Mouse (Mus musculus): ENCODE measurements around the gene Farp2. TPM values are rescaled to one million over a fixed set of nuclear protein-coding genes. Genes with fewer than 3 reads are reported as not detected.
A peak's percentile ranks its signal among the peaks of the same experiment; 100 is the strongest.
"Not testable (repeated sequence)": the region's sequence is repeated elsewhere in the genome, so short reads cannot be mapped to it uniquely, and the experiment has no call there.

The Farp2 gene
- total RNA-seq (2021) = 19.2 and 26.9 TPM in 2 replicates
- long read RNA-seq, transcript Farp2-201 (27 exons, 3,937 nt) = major isoform, 16 of 22 reads
- long read RNA-seq, partial matches to known transcripts = 3 of 22 reads
- long read RNA-seq, other reads (novel, unspliced or antisense) = 2 of 22 reads

DNA sequence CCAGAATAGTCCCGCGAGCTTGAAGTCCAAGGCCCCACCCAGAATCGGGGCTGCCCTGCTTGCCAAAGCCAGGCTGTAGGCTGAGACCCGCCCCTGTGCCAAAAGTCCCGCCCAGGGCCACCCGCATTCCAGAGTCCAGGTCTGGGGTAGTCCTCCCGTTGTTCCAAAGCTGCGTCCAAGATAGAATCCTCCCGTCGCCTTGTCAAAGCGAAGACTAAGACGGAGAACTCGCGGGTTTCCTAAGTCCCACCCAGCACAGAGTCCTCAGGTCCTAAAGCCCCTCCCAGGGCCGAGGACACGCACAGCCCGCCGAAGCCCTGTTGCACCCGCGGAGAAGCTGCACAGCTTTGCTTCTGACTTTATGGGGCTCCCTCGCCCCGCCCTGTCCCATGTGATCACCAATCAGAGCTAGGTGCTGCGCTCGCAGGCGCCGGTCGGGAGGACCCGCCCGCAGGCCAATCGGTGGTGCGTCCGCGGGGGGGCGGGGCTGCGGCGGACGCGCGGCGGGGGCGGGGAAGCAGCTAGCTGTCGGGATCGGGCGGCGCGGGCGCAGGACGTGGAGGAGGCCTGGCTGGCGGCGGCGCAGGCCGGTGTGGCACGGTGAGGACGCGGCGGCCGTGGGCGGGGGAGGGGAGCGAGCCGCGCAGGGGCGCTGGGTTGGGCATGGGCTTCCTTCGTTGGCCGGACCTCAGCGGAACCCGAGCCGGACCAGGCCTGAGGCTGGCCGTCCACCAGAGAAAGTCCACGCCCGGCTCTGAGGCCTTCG is at the start of gene Farp2:
TSS of gene Farp2 (plus strand) at position 495 of the 766 bp plus-strand sequence.
- DNase-seq = peak; percentile 97

DNA sequence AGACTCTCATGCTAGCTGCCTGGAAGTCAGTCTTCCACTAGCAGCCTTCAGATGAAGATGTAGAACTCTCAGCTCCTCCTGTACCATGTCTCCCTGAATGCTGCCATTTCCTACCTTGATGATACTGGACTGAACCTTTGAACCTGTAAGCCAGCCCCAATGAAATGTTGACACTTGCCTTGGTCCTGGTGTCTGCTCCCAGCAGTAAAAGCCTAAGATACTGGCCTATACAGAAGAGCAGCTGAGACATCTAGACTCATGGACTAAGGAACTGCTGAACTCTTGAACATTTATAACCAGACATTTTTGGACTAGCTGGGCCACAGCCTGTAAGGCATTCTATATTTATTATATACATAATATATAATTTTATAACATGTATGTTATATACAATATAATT is 46.8 kb upstream of the Farp2 start:
- DNase-seq = no peak

DNA sequence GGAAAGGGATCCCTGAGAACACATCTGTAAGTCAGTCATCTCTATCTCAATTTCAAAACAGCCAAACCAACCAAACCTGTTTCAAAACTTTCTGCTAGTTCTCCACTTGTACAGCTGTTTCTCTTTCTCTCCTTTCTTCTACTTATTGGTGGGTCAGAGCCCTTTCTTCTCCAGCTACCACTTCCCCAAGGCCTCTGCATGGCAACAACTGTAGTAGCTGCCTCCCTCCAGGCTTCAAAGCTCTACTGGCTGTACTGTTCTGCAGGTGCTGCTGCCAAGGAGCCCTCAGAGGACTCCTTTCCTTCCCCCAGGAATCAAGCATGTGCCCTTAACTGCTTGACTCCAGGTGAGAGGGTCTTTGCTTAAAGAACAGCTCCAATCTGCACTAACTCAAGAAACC is 46.1 kb upstream of the Farp2 start:
- DNase-seq = no peak

DNA sequence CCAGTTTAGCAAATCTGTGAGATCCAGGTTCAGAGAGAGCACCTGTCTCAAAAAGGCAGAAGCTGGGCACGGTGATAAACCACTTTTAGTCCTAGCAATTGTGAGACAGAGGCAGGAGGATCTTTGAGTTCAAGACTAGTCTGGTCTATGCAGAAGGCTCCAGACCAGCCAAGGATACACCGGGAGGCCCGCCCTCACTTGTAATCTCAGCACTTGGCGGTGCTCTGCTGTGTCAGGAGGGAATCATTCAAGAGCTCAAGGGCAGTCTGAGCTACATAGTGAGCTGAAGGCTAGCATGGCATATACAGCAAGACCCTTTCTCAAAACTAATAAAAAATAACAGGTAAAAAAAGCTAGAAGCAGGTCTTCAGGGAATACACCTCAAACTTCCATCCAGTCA is 43.3 kb upstream of the Farp2 start:
- DNase-seq = peak; percentile 54

DNA sequence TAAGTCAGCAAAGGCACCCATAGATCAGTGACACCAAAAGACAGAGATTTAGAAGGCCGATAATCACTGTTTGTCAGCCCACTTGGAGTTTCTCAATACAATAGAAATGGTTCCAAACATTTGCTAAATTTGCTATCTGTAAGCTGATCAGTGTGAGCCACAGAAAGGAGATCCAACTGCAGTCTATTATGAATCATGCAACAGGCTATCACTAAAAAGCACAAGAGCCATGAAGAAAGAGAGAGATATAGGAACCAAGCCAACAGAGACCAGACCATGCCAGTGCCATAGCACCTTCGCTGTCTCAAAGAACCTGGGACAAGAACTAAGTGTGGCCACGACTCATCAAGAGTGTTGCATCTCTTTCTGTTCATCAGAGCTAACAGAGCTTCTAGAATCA is 36.2 kb upstream of the Farp2 start:
- no peak for DNase-seq

DNA sequence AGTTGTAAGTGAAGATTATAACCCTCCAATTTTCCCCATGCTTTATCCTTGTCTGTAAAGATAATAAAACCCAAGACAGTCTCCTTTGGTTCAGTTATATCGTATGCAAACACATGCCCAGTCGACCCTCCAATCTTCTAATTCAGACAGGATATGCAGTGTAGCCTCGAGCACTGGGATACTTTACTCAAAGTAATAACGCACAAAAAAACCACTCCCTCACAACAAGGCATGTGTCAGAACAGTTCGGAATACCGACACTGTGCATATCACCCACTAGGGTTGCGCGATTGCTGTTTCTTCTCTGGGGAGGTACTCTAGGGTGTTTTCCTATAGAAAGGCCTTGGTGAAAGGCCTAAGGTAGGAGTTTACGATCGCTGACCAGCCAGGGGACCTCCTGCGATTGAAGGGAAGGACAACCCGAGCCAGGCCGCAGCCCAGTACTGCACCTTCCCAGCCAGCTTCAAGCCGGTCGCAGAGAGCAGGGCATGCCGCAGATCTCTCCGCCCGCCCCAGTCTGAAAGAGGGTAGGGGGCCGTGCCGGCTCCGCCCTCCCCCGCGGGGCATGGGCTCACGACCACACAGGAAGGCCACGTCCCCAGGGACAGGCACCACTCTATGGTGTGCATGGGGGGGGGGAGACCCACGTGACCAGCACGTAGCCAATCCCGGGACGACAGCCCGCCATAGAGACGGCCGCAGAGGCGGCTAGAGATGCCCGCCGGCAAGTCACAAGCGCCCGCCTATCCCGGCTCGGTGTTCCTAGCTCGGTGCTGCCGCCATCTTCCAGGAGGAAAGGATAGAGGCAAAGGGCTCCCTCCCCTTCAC is 33.9 kb upstream of the Farp2 start:
- peak; percentile 97 for DNase-seq

DNA sequence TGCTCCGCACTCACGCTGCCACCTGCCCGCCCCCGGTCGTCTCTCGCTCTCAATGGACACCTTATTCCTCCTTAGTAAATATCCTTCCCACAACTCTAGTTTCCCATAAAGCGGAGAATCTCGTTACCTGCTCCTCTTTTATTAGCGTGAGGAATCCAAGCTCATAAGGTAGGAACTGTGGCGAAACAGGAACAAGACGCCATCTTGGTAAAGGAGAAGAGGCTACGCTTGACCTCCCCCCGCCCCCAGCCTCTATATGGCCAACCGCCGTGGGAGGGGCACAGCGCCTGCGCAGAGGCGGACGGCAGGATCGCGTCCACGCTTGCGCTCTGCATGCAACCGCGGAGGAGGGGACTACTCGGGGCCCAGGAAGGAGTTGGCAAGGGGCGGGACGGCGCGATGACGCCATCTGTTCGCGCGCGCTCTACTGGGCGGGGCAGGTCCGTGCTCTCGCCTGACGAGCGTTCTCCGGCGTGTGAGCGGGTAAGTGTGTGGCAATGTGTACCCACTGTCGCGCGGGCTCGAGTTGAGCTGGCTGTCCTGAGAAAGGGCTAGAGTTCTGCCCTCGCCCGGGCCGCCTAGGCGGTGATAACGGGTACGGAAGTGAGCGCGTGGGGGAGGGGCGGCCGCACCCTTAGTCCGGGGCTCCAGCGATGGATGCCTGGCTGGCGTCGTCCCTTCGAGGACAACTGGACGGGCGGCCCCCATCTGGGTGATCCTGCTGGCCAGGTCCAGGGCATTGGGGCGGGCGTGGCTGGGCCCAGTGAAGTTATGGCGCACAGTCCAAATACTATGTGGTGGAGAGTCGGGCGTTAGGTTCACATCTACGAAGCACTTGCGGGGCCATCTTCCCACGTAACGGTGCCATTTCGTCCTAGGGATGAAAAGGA is 33.0 kb upstream of the Farp2 start, which contains the start of gene Hdlbp:
TSS of gene Hdlbp (minus strand) at position 230 of the 890 bp plus-strand sequence.
- peak; percentile 99 for DNase-seq

DNA sequence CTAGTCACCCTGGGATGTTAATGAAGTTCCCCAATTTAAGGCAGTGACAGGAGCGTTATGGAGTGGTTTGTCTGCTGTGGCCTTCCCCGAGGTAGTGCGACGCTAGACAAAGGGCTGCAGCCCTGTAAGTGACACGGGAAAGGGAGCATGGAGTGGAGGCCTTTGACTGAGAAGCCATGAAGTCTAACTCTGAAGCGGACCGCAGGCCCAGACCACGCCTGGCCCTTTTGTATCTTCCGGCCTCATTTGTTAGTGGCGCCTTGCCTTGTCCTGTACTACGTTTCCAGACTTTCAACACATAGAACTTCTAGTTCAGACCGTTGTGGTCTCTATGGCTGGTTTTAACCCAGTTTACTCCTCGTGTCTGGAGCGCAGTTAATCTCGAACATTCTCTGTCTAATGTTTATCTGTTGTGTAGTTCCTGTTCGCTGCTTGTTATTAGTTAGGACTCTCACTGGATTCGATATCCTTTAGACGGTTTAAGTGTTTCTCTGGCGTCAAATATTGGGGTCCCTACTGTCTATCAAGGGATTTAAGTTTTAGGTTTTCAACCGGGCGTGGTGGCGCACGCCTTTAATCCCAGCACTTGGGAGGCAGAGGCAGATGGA is 32.3 kb upstream of the Farp2 start:
- DNase-seq = peak; percentile 15

DNA sequence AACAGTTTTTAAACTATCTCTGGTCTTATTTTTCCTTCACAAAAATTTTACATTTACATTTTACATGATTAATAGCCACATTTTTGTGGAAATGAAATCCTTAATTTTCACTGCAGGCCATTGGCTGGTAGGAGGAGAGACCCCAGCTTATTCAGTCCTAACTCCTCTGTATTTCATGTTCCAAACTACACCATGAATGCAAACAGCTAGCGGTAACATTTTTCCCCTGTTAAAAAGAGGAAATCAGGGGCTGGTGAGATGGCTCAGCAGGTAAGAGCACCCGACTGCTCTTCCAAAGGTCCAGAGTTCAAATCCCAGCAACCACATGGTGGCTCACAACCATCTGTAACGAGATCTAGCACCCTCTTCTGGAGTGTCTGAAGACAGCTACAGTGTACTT is 25.6 kb upstream of the Farp2 start:
- DNase-seq = not testable (repeated sequence)

DNA sequence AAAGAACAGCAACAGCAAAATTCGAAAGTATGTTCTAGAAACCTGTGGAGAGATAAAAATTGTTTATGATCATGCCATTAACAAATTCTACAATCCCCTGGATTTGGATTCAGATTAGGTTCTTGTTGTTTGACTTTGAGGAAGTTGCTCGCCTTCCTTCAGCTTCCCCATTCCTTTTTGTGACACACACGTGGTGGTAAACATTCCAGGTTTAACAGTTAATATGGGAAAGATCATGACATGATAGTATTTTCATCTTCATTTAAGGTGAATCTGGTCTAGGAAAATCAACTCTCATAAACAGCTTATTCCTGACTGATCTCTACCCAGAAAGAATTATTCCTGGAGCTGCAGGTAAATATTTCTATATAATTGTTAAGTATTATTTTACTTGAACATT is 16.6 kb upstream of the Farp2 start:
- DNase-seq = no peak

DNA sequence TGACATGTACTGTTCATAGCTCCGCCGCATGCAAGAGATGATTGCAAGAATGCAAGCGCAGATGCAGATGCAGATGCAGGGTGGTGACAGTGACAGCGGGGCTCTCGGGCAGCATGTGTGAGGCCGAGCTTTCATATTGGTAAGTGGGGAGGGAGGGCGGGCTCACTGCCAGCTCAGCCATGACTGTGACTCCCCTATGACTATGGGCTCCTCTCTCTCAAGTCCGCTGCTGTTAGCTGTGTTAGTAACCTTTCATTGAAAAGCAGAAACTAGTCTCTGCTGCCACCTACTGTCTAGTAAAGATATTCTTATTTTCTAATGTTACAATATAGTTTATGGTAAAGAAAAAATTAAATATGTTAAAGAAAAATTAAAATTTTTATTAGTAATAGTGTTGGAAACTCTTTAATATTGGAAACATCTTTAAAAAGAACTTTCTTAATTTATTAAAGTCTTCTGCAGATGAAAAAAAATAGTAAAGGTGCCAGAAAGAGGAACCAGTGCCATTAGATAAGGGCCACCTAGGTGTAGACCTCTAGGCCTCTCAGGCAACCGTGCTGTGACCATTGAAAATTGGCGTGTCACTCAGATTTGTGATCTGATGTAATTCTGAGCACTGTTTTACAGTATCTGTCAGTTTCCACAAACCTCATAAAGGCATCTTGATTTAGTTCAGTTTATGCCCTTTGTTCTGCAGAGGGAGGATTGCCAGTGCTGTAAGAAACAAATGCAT is 4.8 kb upstream of the Farp2 start:
- DNase-seq = no peak

DNA sequence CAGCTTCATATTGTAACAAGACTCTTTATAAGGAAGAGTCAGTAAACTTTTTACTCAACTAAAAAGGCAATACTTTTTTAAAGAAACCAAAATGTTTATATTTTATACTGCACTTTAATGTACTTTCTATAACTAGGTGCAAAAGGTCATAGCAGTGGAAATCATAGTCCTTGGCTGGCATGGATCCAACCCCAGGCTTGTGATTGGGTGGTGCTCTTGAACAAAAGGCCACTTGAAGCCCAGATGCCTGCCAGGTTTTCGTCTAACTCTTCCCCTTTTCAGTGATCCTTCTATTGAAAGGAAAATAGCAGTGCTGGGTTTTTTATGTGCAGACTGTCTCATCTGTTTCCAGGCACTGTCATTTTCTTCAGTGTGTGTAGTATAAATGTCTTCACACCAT is 3.3 kb upstream of the Farp2 start:
- not testable (repeated sequence) for DNase-seq

DNA sequence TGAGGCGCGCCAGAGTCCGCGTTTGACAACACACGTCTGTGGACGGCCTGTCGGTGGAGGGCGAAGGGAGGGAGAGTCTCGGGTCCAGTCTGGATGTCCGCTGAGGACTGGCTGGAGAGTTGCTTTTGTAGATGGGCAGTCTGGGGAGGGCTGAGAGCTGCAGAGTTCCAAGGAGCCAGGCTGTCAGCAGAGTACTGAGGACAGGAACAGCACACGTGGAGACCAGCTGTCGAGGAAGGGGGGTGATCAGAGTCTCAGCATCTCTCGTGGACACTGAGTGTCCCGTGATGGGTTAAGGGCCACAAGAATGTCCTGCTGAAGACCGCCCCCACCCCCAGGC is 442 bp downstream of the Farp2 start:
- DNase-seq = no peak

DNA sequence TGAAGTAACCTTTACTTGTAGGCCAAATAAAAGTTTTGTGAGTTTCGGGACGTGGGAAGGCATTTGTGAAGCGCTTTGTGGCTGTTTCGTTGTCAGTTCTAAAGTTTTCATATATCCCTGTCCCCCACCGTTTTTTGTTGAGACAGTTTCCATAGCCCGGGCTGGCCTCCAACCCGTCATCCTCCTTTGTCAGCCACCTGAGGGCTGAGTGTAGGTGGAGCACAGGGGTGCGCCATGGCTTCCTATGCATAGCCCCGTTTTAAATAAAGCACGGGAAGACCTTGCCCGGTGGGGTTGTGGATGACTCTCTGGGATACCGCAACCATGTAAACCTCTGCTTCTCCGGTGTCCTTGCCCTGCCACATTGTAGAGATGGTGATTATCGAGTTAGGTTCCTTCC is 1.3 kb downstream of the Farp2 start:
- no peak for DNase-seq

DNA sequence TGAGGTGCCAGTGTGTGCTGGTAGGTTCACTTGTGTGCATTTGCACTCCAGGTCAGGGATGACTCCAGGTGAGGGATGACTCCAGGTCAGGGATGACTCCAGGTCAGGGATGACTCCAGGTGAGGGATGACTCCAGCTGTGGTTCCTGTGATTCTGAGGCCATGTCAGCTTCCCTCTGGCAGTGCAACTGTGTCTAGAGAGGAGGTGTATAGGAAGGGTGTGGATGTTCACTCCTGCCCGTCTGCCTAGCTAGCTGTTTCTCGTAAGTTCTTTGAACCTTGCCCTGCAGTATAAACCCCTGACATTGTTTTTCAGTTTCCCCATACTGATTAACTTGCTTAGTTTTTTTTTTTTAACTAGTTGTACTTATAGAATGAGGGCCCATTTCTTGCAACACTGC is 9.6 kb downstream of the Farp2 start:
- DNase-seq = no peak

DNA sequence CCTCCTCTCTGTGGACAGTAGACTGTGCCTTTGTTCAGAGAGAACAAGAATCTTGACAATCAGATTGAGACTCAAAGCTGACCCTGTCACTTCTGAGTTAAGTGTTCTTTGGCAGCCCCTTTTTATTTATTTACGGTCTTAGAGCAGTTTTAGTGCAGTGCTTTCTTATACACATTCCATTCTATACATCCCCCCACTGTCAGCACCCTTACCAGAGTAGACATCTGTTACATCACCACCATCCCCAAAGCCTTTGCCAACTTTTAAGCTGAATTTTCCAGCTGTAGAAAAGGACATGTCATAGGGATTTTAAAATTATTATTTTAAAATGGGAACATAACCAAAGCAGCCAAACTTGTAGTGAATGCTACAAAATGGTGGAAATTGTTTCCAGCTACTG is 10.4 kb downstream of the Farp2 start:
- DNase-seq = no peak

DNA sequence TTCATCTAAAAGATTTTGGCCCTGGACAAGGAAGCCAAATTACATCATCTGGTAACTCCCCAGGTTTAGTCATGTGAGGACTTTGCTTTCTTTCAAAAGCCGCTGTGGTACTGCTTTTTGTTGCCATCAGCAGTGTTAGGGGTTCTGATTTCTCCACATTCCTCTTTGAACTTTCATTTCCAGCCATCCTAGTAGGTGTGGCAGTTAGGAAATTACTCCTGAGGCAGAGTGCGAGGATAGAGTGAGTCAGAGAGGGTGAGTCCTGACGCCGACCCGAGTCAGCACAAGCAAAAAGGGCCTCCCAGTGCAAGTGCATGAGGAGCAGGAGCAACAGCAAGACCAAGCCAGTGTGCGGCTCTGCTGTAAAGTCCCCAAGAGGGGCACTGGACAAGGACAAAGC is 17.9 kb downstream of the Farp2 start:
- peak; percentile 12 for DNase-seq

DNA sequence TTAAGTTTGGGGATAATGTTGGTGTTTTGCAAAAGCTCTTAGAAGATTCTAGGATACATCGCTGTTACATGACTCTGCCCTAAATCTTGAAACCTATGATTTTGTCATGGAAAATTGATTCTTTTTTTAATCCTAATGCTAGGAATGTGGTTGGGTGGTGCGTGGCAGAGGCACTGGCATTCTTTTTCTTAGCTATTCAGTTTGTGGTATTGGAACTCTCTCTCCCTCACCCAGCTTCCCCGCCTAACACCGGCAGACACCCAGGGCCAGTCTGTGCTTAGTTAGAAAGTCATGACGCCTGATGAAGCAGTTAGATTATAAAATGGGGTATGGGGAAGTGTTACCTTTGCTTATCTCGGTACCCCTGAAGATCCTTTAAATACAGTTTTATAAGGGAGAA is 25.3 kb downstream of the Farp2 start:
- no peak for DNase-seq

DNA sequence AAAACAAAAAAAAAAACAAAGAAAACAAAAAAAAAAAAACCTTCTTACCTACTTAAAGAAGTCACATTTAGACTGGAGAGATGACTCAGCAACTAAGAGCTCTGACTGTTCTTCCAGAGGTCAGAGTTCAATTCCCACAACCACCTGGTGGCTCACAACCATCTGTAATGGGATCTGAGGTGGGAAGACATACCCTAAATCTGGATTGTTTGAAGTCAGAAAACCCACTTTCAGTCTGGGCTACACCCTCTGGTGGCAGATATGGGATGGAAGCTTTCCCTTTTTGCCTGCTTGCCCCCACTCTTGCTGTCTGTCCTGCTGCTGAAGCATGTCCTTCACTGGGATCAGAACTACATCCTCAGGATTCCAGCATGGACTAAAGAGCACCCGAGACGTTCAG is 31.3 kb downstream of the Farp2 start:
- DNase-seq = no peak

DNA sequence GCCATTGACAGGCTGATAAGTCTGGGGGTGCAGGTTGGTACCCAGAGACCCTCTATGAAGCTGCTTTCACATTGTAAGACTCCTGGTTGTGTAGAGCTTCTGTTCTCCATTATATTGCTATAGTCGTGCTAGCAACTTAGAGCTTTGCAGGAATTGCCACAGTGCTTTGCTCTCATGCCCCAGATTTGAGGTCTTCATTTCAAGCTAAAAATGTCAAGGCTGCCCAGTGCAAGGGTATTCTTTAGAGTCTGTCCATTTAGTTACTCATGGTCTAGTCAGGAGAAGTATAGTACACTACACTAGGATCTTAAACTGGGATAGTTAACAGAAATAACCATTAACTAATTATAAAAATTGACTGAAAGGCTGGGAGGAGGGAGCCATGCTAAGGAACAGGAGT is 35.4 kb downstream of the Farp2 start:
- no peak for DNase-seq

DNA sequence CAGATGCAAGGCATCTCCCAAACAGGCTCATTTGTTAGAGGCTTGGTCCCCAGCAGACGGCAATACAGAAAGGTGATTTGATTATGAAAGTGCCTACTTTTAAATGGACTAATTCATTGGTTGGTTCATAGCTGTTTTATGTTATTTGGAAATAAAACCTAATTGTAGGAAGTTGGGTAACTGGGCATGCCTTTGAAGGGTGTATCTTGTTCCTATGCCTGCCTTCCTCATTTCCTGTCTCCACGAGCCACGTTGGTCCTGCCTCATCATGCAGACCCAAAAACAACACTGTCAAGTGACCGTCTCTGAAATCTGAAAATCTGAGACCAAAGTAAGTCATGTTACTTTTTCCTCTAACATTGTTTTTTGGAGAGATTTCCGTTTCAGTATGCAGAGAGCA is 39.5 kb downstream of the Farp2 start:
- no peak for DNase-seq
